Mouse (Mus musculus) urinary bladder, postnatal 4 days (tissue): ENCODE measurements at regions not wholly inside any gene's neighbourhood (a gene's known extent, or its start where the extent isn't known, plus 50 kb on each side); places are given as distances from the start of the nearest gene placed in this dataset.

Source experiments
- DNase-seq, 2 experiments: peaks; one replicate each; pipeline ENCODE4 v3.0.0; 2021 to 2022; ENCODE audit warnings: low spot score in 2 of 2

GRCm38 (mm10) chr9:61707296-61707695 is 207.0 kb downstream of the Rplp1 start:
- no peak for DNase-seq

DNA sequence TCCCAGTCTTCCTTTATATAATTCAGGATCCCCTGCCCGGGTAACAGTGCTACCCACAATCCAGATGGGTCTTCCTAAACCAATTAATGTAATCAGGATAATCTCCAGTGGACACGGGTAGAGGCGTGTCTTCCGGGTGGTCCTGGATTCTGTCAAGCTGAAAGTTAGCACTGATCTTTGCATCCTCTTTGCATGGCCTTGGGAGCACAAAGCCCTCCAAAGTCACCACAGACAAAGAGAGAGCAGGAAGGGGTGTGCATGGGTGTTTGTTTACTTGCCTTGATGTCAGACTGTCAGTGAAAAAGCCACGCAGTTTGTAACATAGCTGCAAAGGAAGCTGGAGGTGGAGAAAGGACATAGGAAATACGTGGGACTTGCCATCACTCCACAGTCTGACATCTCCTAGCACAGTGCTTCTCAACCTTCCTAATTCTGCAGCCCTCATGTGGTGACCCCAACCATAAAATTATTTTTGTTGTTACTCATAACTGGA is 208.0 kb downstream of the Rplp1 start:
- DNase-seq = no peak

GRCm38 (mm10) chr9:61705586-61706233 is 208.6 kb downstream of the Rplp1 start:
- DNase-seq = no peak

GRCm38 (mm10) chr9:61703301-61703700 is 211.0 kb downstream of the Rplp1 start:
- no peak for DNase-seq

DNA sequence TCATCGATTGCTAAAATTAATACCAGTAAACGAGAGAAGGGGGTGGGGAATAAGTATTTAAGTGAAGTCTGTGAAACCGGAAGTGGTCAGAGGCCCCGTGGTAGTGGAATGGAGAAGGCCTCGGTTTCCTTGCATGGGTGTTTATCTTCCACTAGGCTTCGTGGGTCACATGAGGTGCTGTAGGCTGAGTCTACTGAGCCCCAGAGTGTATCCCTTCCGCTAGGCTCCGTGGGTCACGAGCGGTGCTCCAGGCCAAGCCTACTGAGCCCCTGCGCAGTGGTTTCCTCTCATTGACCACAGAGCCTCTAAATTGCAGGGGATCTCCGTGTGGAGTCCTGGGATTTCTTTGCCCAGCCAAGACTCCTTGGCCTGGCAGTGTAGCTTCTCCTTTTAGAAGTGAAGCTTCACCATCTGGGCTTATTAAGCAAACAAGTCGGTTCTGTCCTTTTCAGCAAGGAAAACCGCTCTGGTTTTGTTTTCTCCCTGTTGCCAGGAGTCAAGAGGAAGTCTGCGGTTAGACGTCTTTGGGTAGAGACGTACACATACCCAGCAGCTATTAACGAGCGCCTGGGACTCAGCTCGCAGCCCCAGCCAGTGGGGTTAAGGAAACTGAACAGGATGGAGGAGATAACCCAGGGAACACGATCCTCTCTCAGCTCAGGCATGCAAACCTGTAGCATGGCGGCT is 211.9 kb downstream of the Rplp1 start:
- no peak for DNase-seq

DNA sequence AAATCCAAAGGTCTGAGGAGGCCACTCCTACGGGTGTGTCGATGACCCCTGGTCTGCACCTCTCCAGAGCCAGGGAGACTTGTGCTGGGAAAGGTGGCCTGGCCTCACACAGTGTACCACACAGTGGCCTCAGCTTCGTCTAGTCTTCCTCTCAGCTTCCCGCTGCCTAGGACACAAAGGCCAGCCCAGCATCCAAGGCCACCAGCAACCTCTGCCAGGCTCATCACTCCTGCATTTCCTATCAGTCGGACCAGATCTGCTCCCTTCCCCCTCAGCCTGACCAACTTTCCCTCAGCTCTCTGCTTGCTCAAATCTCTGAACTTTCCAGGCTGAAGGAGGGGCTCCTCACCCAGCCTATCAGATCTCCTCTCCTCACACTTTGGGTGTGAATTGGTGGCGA is 213.8 kb downstream of the Rplp1 start:
- no peak for DNase-seq

DNA sequence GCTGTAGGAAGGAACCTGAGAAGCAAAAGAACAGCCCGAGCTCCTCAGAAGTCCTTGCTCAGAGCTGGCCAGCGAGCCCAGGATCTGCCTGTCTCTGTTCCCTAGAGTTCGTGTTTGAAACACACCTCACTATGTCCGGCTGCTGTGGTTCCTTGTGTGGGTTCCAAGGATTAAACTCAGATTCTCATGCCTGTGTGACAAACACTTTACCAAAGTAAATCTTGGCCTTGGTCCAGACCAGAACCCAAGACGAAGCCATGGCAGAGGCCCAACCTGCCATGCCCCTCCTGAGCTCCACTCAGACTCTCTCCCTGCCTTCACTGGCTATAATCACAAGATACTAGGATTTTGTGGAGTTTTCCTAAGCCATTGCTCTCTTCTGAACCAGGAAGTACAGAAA is 214.7 kb downstream of the Rplp1 start:
- no peak for DNase-seq

- peak; percentile 57 to 77 for DNase-seq
These were observed 216.4 kb downstream of the Rplp1 start for GRCm38 (mm10) chr9:61697959-61698358.

GRCm38 (mm10) chr9:61696831-61697230 is 217.5 kb downstream of the Rplp1 start:
- DNase-seq = no peak

- no peak for DNase-seq
These were observed 218.5 kb downstream of the Rplp1 start for GRCm38 (mm10) chr9:61695821-61696220.

DNA sequence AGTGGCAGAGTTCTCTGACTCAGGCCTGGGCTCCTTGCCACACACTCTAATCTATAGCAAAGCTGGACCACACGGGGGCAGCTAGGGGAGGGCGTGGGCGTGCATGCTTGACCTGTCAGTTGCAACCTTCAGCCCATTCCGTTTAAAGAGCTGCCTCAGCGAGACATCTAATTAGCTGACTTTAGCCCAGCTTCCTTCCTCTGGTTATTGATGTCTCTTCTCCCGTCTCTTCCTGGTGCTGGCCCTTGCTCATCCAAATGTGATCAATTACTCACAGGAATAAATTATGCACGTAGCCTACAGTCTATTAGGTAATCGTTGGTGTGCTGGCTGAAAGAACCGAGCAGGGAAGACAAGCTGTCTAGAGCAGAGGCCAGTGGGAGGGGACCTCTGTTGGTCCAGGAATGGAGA is 219.0 kb downstream of the Rplp1 start:
- DNase-seq = no peak

DNA sequence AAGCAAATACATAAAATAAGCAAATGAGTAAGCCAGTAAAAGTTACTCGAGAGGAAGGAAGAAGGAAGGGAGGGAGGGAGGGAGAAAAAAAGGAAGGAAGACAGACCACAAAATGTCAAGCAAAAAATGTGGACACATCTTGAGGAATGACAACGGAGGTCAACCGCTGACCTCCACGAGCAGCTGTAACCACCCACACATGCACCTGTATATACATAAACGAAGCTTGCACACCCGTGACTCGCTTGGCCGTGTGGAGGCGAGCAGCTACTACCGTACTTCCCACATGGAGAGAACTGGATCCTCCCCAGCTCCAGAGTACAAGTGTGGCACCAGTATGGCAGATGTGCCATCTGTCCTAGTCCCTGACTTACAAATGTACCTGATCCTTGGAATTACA is 220.1 kb downstream of the Rplp1 start:
- no peak for DNase-seq

- no peak for DNase-seq
These were observed 223.6 kb downstream of the Rplp1 start for GRCm38 (mm10) chr9:61690786-61691185.

DNA sequence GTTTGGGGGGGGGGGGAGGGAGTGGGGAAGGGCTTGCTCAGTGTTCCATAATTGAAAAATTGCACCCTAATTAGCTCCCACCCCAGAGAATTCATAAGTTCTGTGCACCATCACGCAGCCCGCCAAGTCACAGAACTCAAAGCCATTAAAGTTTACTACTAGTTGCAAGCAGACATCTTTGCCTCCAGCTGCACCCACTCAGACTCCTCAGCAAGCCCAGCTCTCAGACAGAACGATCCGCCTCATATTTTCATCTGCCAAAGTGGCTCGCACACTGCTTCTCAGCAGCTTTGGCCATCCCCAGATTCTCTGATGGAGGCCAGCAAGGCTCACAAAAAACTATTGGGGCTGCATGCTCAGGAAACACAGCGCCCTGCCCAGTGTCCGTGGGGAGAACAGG is 224.4 kb downstream of the Rplp1 start:
- DNase-seq = peak in 1 of 2 experiments; percentile 57

- DNase-seq = no peak
These were observed 224.8 kb downstream of the Rplp1 start for GRCm38 (mm10) chr9:61689516-61689915.

DNA sequence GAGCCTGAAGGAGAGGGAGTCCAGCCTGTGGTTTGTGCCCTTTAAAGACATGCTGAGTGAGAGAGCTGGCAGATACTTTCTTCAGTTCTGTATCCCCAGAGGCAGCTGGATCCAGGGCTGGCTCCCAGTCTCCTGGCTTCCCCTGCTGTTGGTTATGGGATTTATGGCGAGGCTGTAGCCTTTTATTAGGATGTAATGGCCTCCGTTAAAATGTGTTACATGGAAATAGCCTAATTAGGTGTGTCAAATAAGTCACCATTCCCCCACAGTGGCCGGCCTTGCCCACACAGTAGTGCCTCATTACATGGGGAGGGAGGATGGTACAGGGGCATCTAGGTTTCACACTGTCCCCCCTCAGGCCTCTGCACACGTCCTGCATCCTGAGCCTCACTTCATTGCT is 230.8 kb downstream of the Rplp1 start:
- DNase-seq = no peak

DNA sequence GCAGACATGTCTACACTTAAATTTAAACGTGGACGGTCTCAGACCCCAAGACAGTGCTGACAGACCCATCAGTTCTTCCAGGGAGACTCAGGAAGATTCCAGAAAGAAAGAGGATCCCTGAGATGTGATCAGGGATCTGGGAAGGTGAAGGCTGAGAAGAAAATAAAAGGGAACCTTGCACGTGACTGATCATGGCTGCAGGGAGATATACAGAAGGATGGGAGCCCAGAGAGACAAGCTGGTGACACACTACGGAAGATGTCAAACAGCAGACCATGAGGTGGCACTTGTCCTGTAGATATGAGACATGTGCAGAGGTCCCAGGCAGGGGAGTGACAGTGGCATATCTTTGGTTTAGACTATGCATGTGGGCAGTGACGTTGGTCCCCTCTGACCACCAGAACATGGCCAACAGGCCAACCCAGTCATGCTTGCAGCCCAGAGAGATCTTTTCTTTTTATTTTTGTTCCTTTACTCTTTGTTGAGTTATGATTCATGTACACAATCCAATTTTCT is 231.5 kb downstream of the Rplp1 start:
- no peak for DNase-seq

DNA sequence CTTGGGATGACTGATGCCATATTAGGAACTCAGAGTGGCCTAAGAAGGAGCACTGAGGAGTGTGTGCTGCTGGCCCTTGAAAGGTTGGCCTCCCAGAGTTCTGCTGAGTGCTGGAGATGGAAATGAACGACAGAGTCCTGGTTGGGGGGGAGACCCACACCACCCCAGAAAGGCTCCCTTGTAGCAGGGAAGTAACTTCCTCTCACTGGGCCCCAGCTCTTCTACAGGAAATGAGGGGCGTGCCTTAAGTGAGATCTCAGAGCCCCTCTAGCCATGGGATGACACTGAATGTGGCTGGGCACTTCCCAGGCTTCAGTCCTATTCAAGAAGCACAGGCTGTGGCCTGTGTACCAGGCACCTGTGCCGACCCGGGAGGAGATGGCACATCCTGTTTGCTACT is 232.0 kb downstream of the Rplp1 start:
- no peak for DNase-seq

DNA sequence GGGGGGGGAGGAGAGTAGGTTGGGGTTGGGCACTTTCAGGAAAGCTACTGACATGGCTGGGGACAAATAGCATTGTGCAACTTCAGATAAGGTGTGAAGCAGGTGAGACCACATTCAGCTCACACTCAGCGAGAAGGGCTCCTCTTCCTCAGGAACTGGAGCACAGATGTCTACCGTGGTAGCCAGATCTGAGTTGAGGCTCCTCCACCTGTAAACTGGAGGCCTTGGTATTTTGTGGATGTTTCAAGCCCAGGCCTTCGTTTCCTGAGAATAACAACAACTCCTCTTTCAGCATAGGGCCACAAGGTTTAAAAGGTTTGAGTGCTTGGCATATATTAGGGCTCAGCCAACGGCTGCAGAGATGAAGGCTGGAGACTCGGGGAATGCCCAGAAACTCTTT is 232.9 kb downstream of the Rplp1 start:
- no peak for DNase-seq

DNA sequence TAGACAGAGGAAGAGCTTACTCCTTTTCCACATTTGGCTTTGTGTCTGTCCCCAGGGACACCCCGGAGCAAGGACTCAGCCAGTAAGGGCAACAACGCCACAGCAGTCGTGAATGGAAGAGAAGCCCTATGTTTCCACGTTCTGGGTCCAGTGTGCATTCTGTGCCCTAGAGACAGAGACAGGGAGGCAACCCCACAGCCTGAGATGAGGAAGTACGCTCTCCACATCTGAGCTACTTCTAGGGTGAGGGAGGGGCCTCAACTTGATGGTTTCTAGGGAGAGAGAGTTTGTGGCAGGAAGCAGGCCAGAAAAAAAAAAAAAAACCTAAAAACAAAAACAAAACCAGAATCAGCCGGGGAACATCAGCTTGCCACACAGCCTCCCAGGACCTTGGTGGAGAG is 233.4 kb downstream of the Rplp1 start:
- DNase-seq = no peak

DNA sequence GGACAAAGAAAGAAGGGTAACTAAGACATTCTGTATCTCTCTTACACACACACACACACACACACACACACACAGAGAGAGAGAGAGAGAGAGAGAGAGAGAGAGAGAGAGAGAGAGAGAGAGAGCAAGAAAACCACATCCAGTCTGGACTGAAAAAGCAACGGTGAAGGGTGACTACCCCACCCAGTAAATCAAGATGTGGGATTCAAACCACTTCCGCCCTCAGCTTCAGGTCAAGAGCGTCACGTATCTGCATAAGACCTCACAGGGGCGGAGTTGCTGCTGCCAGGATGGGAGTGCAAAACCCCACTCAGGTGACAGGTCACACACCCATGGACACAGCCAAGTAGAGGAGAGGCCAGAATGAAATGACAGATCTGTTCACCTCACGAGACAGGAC is 234.7 kb downstream of the Rplp1 start:
- DNase-seq = no peak

GRCm38 (mm10) chr9:61677603-61678002 is 236.7 kb downstream of the Rplp1 start:
- no peak for DNase-seq

DNA sequence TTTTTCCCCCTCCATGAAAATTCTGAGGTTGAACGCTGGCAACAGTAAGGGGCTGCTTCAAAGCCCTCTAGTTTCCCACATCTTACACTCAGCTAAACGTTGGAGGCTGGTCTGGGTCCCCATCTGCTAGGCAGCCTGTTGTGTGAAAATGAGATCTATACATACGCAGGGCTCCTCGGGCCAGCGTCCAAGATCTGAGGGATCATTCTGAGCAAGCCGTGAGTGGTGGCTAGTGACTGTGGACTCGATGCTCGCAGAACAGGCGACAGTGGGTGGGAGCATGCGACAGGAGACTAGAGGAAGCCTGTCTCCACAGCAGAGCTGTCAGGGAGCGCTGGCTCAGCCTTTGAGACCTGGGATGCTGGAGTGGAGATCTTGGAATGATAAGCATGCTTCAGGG is 237.3 kb downstream of the Rplp1 start:
- no peak for DNase-seq
